Mouse (Mus musculus) cerebellum, adult 11-12 months (tissue): ENCODE measurements around the gene 9030624G23Rik.
A peak's percentile ranks its signal among the peaks of the same experiment; 100 is the strongest.
"Not testable (repeated sequence)": the region's sequence is repeated elsewhere in the genome, so short reads cannot be mapped to it uniquely, and the experiment has no call there.

Experiments used
- DNase-seq: peaks from one replicate; pipeline ENCODE4 v3.0.0; 2022

9030624G23Rik gene

GRCm38 (mm10) chr12:24097108-24097520 is at the start of gene 9030624G23Rik:
TSS of gene 9030624G23Rik (minus strand) at chr12:24097246.
- peak; percentile 1 for DNase-seq

- DNase-seq, result not testable (repeated sequence)
Observed at GRCm38 (mm10) chr12:24083096-24083495, 13.9 kb downstream of the 9030624G23Rik start.
